Mouse (Mus musculus): ENCODE results near the gene Kantr.

Gene Kantr

GRCm38 (mm10) chrX:152279384-152279783 lies 47.9 kb downstream of the Kantr start:
- DNase-seq (ENCODE audit: low read depth, low spot score) = no peak

- no peak for DNase-seq (ENCODE audit: low read depth, low spot score)
Observed at GRCm38 (mm10) chrX:152271189-152271588, 56.1 kb downstream of the Kantr start.
